Mouse (Mus musculus) MEL (cell line): ENCODE results near the gene Cd151. TPM values are rescaled to one million over a fixed set of nuclear protein-coding genes. Genes with fewer than 3 reads are reported as not detected.

Experiments
- DNase-seq: peaks from one replicate; pipeline ENCODE4 v3.0.0; 2011; ENCODE audit warnings: low read depth, low spot score
- H3K27ac ChIP-seq: 2 replicates; pipeline ENCODE4 v1.5.1; 2012; ENCODE audit warnings: low read depth, mild to moderate bottlenecking, control low read depth, low read length, moderate library complexity; ENCODE audit not compliant: control insufficient read depth
- H3K27me3 ChIP-seq, 2 experiments: fragments of 150-350 bp in 1 of 2; sonication (generic) in 1 of 2; 2 replicates each; pipeline ENCODE4 v1.6.1; 2012; ENCODE audit warnings: low read length in 2 of 2, mild to moderate bottlenecking in 2 of 2, improper control_type of control experiment in 1 of 2, moderate library complexity in 1 of 2; ENCODE audit not compliant: insufficient read depth in 2 of 2, control insufficient read depth in 1 of 2
- H3K36me3 ChIP-seq, 2 experiments: 2 replicates each; pipeline ENCODE4 v1.6.1; 2012 to 2014; ENCODE audit warnings: low read length in 2 of 2, improper control_type of control experiment in 1 of 2, inconsistent platforms in 1 of 2, mild to moderate bottlenecking in 1 of 2; ENCODE audit not compliant: insufficient read depth in 2 of 2, control insufficient read depth in 1 of 2
- H3K4me1 ChIP-seq, 2 experiments: fragments of 150-350 bp in 1 of 2; sonication (generic) in 1 of 2; 2 replicates each; pipeline ENCODE4 v1.6.1; 2012; ENCODE audit warnings: low read length in 2 of 2, improper control_type of control experiment in 1 of 2, mild to moderate bottlenecking in 1 of 2; ENCODE audit not compliant: insufficient read depth in 2 of 2, control insufficient read depth in 1 of 2
- H3K4me3 ChIP-seq, 2 experiments: fragments of 150-350 bp in 1 of 2; sonication (generic) in 1 of 2; 2 replicates each; pipeline ENCODE4 v1.5.1; 2012; ENCODE audit warnings: low read depth in 2 of 2, low read length in 2 of 2, mild to moderate bottlenecking in 2 of 2, moderate library complexity in 2 of 2, control low read depth in 1 of 2, improper control_type of control experiment in 1 of 2; ENCODE audit not compliant: control insufficient read depth in 1 of 2, insufficient read depth in 1 of 2
- H3K79me2 ChIP-seq: 2 replicates; pipeline ENCODE4 v1.6.1; 2012; ENCODE audit warnings: mild to moderate bottlenecking, low read length, moderate library complexity; ENCODE audit not compliant: control insufficient read depth, poor library complexity, insufficient read depth
- H3K9ac ChIP-seq: 2 replicates; pipeline ENCODE4 v1.6.1; 2012; ENCODE audit warnings: low read depth, mild to moderate bottlenecking, control low read depth, low read length, moderate library complexity; ENCODE audit not compliant: control insufficient read depth, poor library complexity, severe bottlenecking
- H3K9me3 ChIP-seq: fragments of 150-350 bp; sonication (generic); replicated peaks from 2 replicates; pipeline ENCODE4 v1.6.1; 2012; ENCODE audit warnings: mild to moderate bottlenecking, low read length, improper control_type of control experiment, moderate library complexity; ENCODE audit not compliant: insufficient read depth
- BHLHE40 ChIP-seq: IDR thresholded peaks from 2 replicates; pipeline ENCODE4 v1.6.1; 2012; ENCODE audit warnings: low read depth, mild to moderate bottlenecking, inconsistent platforms, low read length, improper control_type of control experiment, borderline replicate concordance
- CHD1 ChIP-seq: IDR thresholded peaks from 2 replicates; pipeline ENCODE4 v1.6.1; 2012; ENCODE audit warnings: low read depth, mild to moderate bottlenecking, inconsistent platforms, low read length, improper control_type of control experiment
- CHD2 ChIP-seq: IDR thresholded peaks from 2 replicates; pipeline ENCODE4 v1.6.1; 2011; ENCODE audit warnings: low read length, improper control_type of control experiment
- CTCF ChIP-seq, 3 experiments: IDR thresholded peaks in 2 of 3; conservative IDR thresholded peaks in 1 of 3; 2 replicates each; pipeline ENCODE4 v1.5.1; 2011 to 2012; ENCODE audit warnings: low read length in 3 of 3, low read depth in 2 of 3, mild to moderate bottlenecking in 2 of 3, improper control_type of control experiment in 1 of 3, inconsistent platforms in 1 of 3, mixed read lengths in 1 of 3, moderate library complexity in 1 of 3; ENCODE audit not compliant: control insufficient read depth in 1 of 3, insufficient read depth in 1 of 3, poor library complexity in 1 of 3, severe bottlenecking in 1 of 3
- E2F4 ChIP-seq: IDR thresholded peaks from 2 replicates; pipeline ENCODE4 v1.6.1; 2011; ENCODE audit warnings: low read depth, low read length, improper control_type of control experiment, borderline replicate concordance
- EP300 ChIP-seq, 2 experiments: IDR thresholded peaks; 2 replicates each; pipeline ENCODE4 v1.6.1; 2011; ENCODE audit warnings: improper control_type of control experiment in 2 of 2, low read length in 2 of 2, low read depth in 1 of 2, mild to moderate bottlenecking in 1 of 2
- ETS1 ChIP-seq: IDR thresholded peaks from 2 replicates; pipeline ENCODE4 v1.6.1; 2012; ENCODE audit warnings: low read depth, mild to moderate bottlenecking, inconsistent platforms, low read length, improper control_type of control experiment, moderate library complexity
- GABPA ChIP-seq: IDR thresholded peaks from 2 replicates; pipeline ENCODE4 v1.6.1; 2012; ENCODE audit warnings: low read depth, mild to moderate bottlenecking, inconsistent platforms, low read length, improper control_type of control experiment, moderate library complexity
- GATA1 ChIP-seq: IDR thresholded peaks from 2 replicates; pipeline ENCODE4 v1.6.1; 2011; ENCODE audit warnings: low read depth, low read length, improper control_type of control experiment
- HCFC1 ChIP-seq: IDR thresholded peaks from 2 replicates; pipeline ENCODE4 v1.6.1; 2012; ENCODE audit warnings: low read depth, mild to moderate bottlenecking, inconsistent platforms, low read length, improper control_type of control experiment, moderate library complexity
- JUND ChIP-seq: IDR thresholded peaks from 2 replicates; pipeline ENCODE4 v1.6.1; 2011; ENCODE audit warnings: low read depth, mild to moderate bottlenecking, improper control_type of control experiment, low read length
- KAT2A ChIP-seq: conservative IDR thresholded peaks from 2 replicates; pipeline ENCODE4 v1.6.1; 2012; ENCODE audit warnings: low read depth, low read length, improper control_type of control experiment, inconsistent platforms
- MAFK ChIP-seq: IDR thresholded peaks from 2 replicates; pipeline ENCODE4 v1.6.1; 2011; ENCODE audit warnings: low read depth, mild to moderate bottlenecking, low read length, improper control_type of control experiment, borderline replicate concordance
- MAX ChIP-seq: IDR thresholded peaks from 2 replicates; pipeline ENCODE4 v1.6.1; 2011; ENCODE audit warnings: low read length, improper control_type of control experiment
- MAZ ChIP-seq: IDR thresholded peaks from 2 replicates; pipeline ENCODE4 v1.6.1; 2012; ENCODE audit warnings: low read depth, mild to moderate bottlenecking, inconsistent platforms, low read length, improper control_type of control experiment
- MEF2A ChIP-seq: IDR thresholded peaks from 2 replicates; pipeline ENCODE4 v1.6.1; 2014; ENCODE audit warnings: low read depth, mild to moderate bottlenecking, inconsistent platforms, low read length, improper control_type of control experiment; ENCODE audit not compliant: poor library complexity, insufficient replicate concordance, severe bottlenecking; ENCODE audit errors: extremely low read depth
- MXI1 ChIP-seq: IDR thresholded peaks from 2 replicates; pipeline ENCODE4 v1.6.1; 2011; ENCODE audit warnings: mild to moderate bottlenecking, low read depth, low read length, improper control_type of control experiment
- MYB ChIP-seq: IDR thresholded peaks from 2 replicates; pipeline ENCODE4 v1.6.1; 2011; ENCODE audit warnings: mild to moderate bottlenecking, low read depth, low read length, improper control_type of control experiment
- MYC ChIP-seq: IDR thresholded peaks from 2 replicates; pipeline ENCODE4 v1.6.1; 2011; ENCODE audit warnings: low read depth, mild to moderate bottlenecking, low read length, improper control_type of control experiment, moderate library complexity
- NELFE ChIP-seq: IDR thresholded peaks from 2 replicates; pipeline ENCODE4 v1.6.1; 2011; ENCODE audit warnings: low read depth, low read length, improper control_type of control experiment
- NRF1 ChIP-seq: IDR thresholded peaks from 2 replicates; pipeline ENCODE4 v1.6.1; 2014; ENCODE audit warnings: low read depth, mild to moderate bottlenecking, inconsistent platforms, low read length, improper control_type of control experiment, moderate library complexity; ENCODE audit not compliant: poor library complexity, insufficient read depth, severe bottlenecking
- POLR2A ChIP-seq, 2 experiments: IDR thresholded peaks; 2 replicates each; pipeline ENCODE4 v1.6.1; 2011 to 2012; ENCODE audit warnings: low read length in 2 of 2, mild to moderate bottlenecking in 2 of 2, control low read depth in 1 of 2, improper control_type of control experiment in 1 of 2, low read depth in 1 of 2, moderate library complexity in 1 of 2; ENCODE audit not compliant: control insufficient read depth in 1 of 2, insufficient read depth in 1 of 2, poor library complexity in 1 of 2
- POLR2AphosphoS2 ChIP-seq: IDR thresholded peaks from 2 replicates; pipeline ENCODE4 v1.6.1; 2011; ENCODE audit warnings: low read length, improper control_type of control experiment
- RAD21 ChIP-seq: IDR thresholded peaks from 2 replicates; pipeline ENCODE4 v1.6.1; 2011; ENCODE audit warnings: mild to moderate bottlenecking, low read depth, low read length, improper control_type of control experiment
- RCOR1 ChIP-seq: IDR thresholded peaks from 2 replicates; pipeline ENCODE4 v1.6.1; 2012; ENCODE audit warnings: low read depth, mild to moderate bottlenecking, inconsistent platforms, low read length, improper control_type of control experiment
- SIN3A ChIP-seq: IDR thresholded peaks from 2 replicates; pipeline ENCODE4 v1.6.1; 2012; ENCODE audit warnings: low read length, improper control_type of control experiment, inconsistent platforms
- SMC3 ChIP-seq: IDR thresholded peaks from 2 replicates; pipeline ENCODE4 v1.6.1; 2011; ENCODE audit warnings: low read depth, low read length, improper control_type of control experiment
- TAL1 ChIP-seq: IDR thresholded peaks from 2 replicates; pipeline ENCODE4 v1.6.1; 2012; ENCODE audit warnings: mild to moderate bottlenecking, inconsistent platforms, low read length, moderate library complexity, mixed read lengths
- TBP ChIP-seq: IDR thresholded peaks from 2 replicates; pipeline ENCODE4 v1.8.0; 2011; ENCODE audit warnings: low read depth, low read length, improper control_type of control experiment
- TCF12 ChIP-seq: IDR thresholded peaks from 2 replicates; pipeline ENCODE4 v1.6.1; 2014; ENCODE audit warnings: low read depth, mild to moderate bottlenecking, inconsistent platforms, low read length, improper control_type of control experiment, moderate library complexity
- UBTF ChIP-seq: IDR thresholded peaks from 2 replicates; pipeline ENCODE4 v1.6.1; 2012; ENCODE audit warnings: low read depth, mild to moderate bottlenecking, inconsistent platforms, low read length, improper control_type of control experiment, moderate library complexity, borderline replicate concordance; ENCODE audit not compliant: insufficient read depth
- USF2 ChIP-seq, 2 experiments: IDR thresholded peaks; 2 replicates each; pipeline ENCODE4 v1.6.1; 2011 to 2012; ENCODE audit warnings: improper control_type of control experiment in 2 of 2, low read length in 2 of 2, borderline replicate concordance in 1 of 2, inconsistent platforms in 1 of 2, low read depth in 1 of 2, mild to moderate bottlenecking in 1 of 2; ENCODE audit not compliant: insufficient read depth in 1 of 2
- ZC3H11A ChIP-seq: IDR thresholded peaks from 2 replicates; pipeline ENCODE4 v1.6.1; 2012; ENCODE audit warnings: low read depth, mild to moderate bottlenecking, inconsistent platforms, low read length, improper control_type of control experiment
- ZKSCAN1 ChIP-seq: IDR thresholded peaks from 2 replicates; pipeline ENCODE4 v1.6.1; 2012; ENCODE audit warnings: low read depth, mild to moderate bottlenecking, inconsistent platforms, low read length, improper control_type of control experiment, moderate library complexity
- ZNF384 ChIP-seq: IDR thresholded peaks from 2 replicates; pipeline ENCODE4 v1.6.1; 2012; ENCODE audit warnings: low read depth, mild to moderate bottlenecking, inconsistent platforms, low read length, improper control_type of control experiment
- polyA plus RNA-seq, 2 experiments: library from polyadenylated mRNA; stranded (reverse) in 1 of 2; unstranded in 1 of 2; fragments of >175 nt in 1 of 2; fragments of >200 nt in 1 of 2; gene quantifications; 2 replicates each; pipeline versions ENCODE4 v1.2.1 to v1.2.4; 2012; ENCODE audit warnings: low replicate concordance in 2 of 2, low read depth in 1 of 2; ENCODE audit not compliant: insufficient read length in 2 of 2, insufficient read depth in 1 of 2, missing spikeins in 1 of 2
- total RNA-seq: library from RNA; depleted of rRNA; stranded (reverse); fragments of 300-350 nt; gene quantifications from 2 replicates; pipeline ENCODE4 v1.2.3, GENCODE M21; 2012; rRNA removed

Gene Cd151
- 38.9 and 40.6 TPM in 2 replicates for total RNA-seq
- polyA plus RNA-seq = 10 to 100 TPM in 1 of 2 experiments, not detected in 1; 86.6 TPM

- Histone ChIP-seq H3K4me1 (peaks cover 5 to 25% of the 10 kb centered on the region in 2 experiments), H3K27me3 (no peaks in the 10 kb centered on the region), H3K27ac (peak within 1 kb of the TSS; percentile 92), H3K4me3 (peak within 1 kb of the TSS; percentile 87 to 97), H3K36me3 (peaks cover 0 to 9% of the 10 kb centered on the region in 2 experiments; a peak in 2 of 4 replicates), H3K9ac (peak within 1 kb of the TSS; percentile 88), H3K9me3 (no peaks in the 10 kb centered on the region), H3K79me2 (peaks cover 11% of the 10 kb centered on the region)
- DNase-seq = peak; percentile 91
- TF ChIP-seq HCFC1 (peak; percentile 48; the same call in 1 of the 2 replicates), NELFE (peak; percentile 56), MAFK (no peak), GATA1 (no peak), SMC3 (no peak), EP300 (IDR thresholded peaks at IDR 0.05; ENCODE audit: low read depth in 1 of 2, low read length in 2 of 2) (peak in 1 of 2 experiments; percentile 17; a peak in 1 of 4 replicates), USF2 (IDR thresholded peaks at IDR 0.05; ENCODE audit: borderline replicate concordance in 1 of 2, insufficient read depth in 1 of 2, low read depth in 1 of 2, low read length in 2 of 2) (no peak), TAL1 (no peak), MYC (0 out of 2 replicates have a peak, but pooled peaks have one; percentile 17), ZKSCAN1 (no peak), UBTF (no peak), POLR2A (IDR thresholded peaks at IDR 0.05; ENCODE audit: control insufficient read depth in 1 of 2, insufficient read depth in 1 of 2, low read depth in 1 of 2, low read length in 2 of 2, poor library complexity in 1 of 2) (peak in 1 of 2 experiments; percentile 78; a peak in 2 of 4 replicates), KAT2A (no peak), NRF1 (peak; percentile 41; the same call in 1 of the 2 replicates), POLR2AphosphoS2 (peak; percentile 71), CHD2 (no peak), E2F4 (no peak), GABPA (0 out of 2 replicates have a peak, but pooled peaks have one; percentile 23), MXI1 (peak; percentile 61), TBP (peak; percentile 28; the same call in 1 of the 2 replicates), ZNF384 (no peak), CTCF (IDR thresholded peaks at IDR 0.05 in 2 of 3, conservative IDR thresholded peaks at IDR 0.05 in 1 of 3; ENCODE audit: control insufficient read depth in 1 of 3, insufficient read depth in 1 of 3, low read depth in 2 of 3, low read length in 3 of 3, poor library complexity in 1 of 3, severe bottlenecking in 1 of 3) (no peak), ZC3H11A (no peak), JUND (no peak), MAZ (peak; percentile 75), RCOR1 (no peak), CHD1 (no peak; the same call in 1 of the 2 replicates), ETS1 (peak; percentile 49; the same call in 1 of the 2 replicates), MYB (no peak), BHLHE40 (peak; percentile 68), MEF2A (no peak), MAX (peak; percentile 37), SIN3A (no peak; the same call in 1 of the 2 replicates), RAD21 (no peak), TCF12 (0 out of 2 replicates have a peak, but pooled peaks have one; percentile 13)
These were observed at the start of gene Cd151 for GRCm38 (mm10) chr7:141467230-141468030. Gene Cd151, plus strand, starts transcription at chr7:141467392.
